Mouse (Mus musculus): Measurements from ENCODE around the gene Pik3r5. TPM values are rescaled to one million over a fixed set of nuclear protein-coding genes. Genes with fewer than 3 reads are reported as not detected.
A peak's percentile ranks its signal among the peaks of the same experiment; 100 is the strongest.

Pik3r5 gene
- polyA plus RNA-seq, 1 experiment from 2014 or later, result 0.21 TPM

DNA sequence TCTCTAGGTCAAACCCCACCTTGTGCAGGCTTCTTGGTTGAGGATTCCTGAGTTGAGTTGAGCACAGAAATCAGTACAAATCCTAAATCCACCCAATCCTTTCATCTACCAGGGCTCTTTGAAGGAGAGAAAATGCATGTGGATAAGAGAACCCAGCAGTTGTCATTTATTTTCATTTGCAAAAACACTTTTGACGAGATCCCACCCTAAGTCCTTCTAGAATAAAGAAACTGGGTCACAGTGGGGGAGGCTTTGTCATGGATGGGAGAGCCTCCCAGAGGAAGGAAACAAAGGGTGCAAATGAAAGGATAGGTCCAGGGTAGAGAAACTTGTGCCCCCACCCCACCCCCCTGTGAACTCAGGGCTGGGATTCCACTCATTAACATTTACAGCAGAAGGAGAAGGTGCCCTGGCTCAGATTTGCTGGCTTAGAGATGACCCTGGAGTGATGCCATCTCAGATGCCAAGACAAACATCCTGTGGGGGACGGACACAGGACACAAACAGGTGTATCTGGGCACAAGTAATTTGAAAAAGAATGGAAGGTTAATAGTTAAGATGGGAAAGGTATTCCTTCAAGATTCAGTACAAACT, 37.9 kb upstream of the Pik3r5 start:
- no peaks in the 10 kb centered on the region for H3K4me1 ChIP-seq (replicated peaks; ENCODE audit: insufficient read depth, low read length)
- DNase-seq (ENCODE audit: low spot score), result no peak

DNA sequence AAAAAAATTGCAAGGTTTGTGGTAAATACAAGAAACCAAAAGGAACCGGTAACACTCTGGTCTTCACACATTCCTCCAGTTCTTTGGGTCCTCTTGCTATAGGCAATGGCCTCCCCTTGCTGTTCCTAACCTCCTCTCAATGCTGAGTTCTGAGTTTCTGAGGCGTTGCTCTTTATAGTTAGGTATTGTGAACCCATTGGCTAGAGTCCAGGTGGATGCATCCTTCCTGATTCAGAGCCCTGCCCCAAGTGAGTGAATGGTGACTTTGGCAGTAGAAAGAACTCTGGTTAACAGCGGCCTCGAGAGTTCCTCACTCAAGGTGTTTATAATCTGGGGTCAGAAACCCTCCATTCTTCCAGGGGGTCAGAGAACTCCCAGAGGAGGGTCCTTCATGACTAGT, 37.2 kb upstream of the Pik3r5 start:
- peaks cover 32% of the 10 kb centered on the region for H3K27me3 ChIP-seq (ENCODE audit: insufficient read depth, low read length)
- H3K4me3 ChIP-seq (replicated peaks; ENCODE audit: low read depth, low read length), result no peak overlapping the region
- H3K9ac ChIP-seq (ENCODE audit: low read depth, low read length), result no peak overlapping the region
- no peak overlapping the region for H3K4me2 ChIP-seq (ENCODE audit: low read length)
- no peaks in the 10 kb centered on the region for H3K36me3 ChIP-seq (ENCODE audit: insufficient read depth, low read length)
- WGBS, result 60% methylated on average over 4 of the region's 4 CpGs
- no peak for ATAC-seq (replicated peaks; ENCODE audit: low FRiP score, low read depth)
- 0 out of 2 replicates have a peak, but pooled peaks cover 5% of the 10 kb centered on the region for H3K4me1 ChIP-seq (replicated peaks; ENCODE audit: insufficient read depth, low read length)
- no peak for TF ChIP-seq CTCF (IDR thresholded peaks at IDR 0.05; ENCODE audit: low read depth)
- no peak for DNase-seq (ENCODE audit: low spot score)
- no peak overlapping the region for H3K27ac ChIP-seq
- H3K9me3 ChIP-seq (replicated peaks; ENCODE audit: low read length), result no peaks in the 10 kb centered on the region

More for the DNA sequence above, 37.9 kb upstream of the Pik3r5 start:
- Histone ChIP-seq H3K27me3 (ENCODE audit: insufficient read depth, low read length) (peaks cover 27% of the 10 kb centered on the region), H3K36me3 (ENCODE audit: insufficient read depth, low read length) (no peaks in the 10 kb centered on the region), H3K9me3 (replicated peaks; ENCODE audit: low read length) (no peaks in the 10 kb centered on the region), H3K9ac (ENCODE audit: low read depth, low read length) (no peak overlapping the region), H3K4me3 (replicated peaks; ENCODE audit: low read depth, low read length) (no peak overlapping the region), H3K4me2 (ENCODE audit: low read length) (no peak overlapping the region), H3K27ac (no peak overlapping the region)
- no peak for ATAC-seq (replicated peaks; ENCODE audit: low FRiP score, low read depth)
- 59% methylated on average over 2 of the region's 2 CpGs for WGBS
- no peak for TF ChIP-seq CTCF (IDR thresholded peaks at IDR 0.05; ENCODE audit: low read depth)

DNA sequence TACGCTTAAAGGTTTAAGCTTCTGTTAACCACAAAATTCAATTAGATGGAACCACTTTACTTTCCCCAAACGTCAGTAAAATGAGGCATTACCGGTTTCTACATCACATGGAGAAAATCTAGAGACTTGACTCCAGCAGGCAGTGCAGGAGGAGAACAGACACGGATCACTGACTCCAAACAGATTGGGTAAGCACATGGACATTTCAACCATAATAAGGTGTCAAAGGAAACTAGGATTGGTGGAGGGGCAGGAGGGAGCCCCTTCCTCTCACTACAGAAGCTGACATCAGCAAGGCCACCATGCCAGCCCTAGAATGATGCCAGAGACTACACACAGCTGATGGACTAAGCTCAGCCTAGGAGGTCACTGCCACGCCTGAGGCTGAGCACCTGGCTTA, 36.4 kb upstream of the Pik3r5 start:
- WGBS, result 53% methylated on average over 5 of the region's 5 CpGs
- no peak for TF ChIP-seq CTCF (IDR thresholded peaks at IDR 0.05; ENCODE audit: low read depth)
- no peak for DNase-seq (ENCODE audit: low spot score)

DNA sequence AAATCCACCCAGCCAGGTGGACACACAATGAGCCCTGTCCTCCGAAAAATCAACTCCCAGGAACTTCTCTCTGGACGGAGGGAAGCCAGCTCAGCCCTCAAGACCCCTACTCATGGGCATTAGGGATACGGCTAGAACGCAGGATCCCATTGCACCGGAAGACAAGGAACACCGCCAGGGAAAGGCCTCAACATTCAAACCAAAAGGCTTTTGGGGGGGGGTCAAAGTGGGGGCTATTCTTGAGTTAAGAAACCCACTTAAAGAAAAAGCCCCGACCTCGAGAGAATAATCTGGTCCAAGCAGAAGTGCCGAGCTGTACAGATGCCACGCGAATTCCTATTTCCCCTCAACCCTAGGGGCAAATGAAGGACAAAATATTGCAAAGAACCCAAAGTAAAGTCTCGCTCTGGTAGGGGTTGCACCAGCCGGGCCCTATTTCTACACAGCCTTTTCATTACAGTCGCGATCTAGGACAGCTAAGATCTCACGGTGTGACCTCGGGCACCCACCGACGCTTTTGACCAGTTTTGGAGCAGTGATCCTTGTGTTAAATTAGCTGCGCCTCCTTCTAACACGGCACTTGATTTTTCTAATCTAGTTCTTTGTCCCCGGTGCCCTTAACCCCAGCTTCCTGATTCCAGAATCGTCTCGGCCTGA, 32.9 kb upstream of the Pik3r5 start:
- 26% methylated on average over 24 of the region's 24 CpGs for WGBS
- ATAC-seq (replicated peaks; ENCODE audit: low FRiP score, low read depth), result no peak
- Histone ChIP-seq H3K27ac (no peak overlapping the region), H3K9ac (ENCODE audit: low read depth, low read length) (0 out of 2 replicates have a peak overlapping the region, but pooled peaks have one; percentile 52), H3K4me2 (ENCODE audit: low read length) (peak overlapping the region; percentile 89), H3K4me1 (replicated peaks; ENCODE audit: insufficient read depth, low read length) (peaks cover 6% of the 10 kb centered on the region; the same call in 1 of the 2 replicates), H3K27me3 (ENCODE audit: insufficient read depth, low read length) (peaks cover 24% of the 10 kb centered on the region), H3K36me3 (ENCODE audit: insufficient read depth, low read length) (no peaks in the 10 kb centered on the region), H3K4me3 (replicated peaks; ENCODE audit: low read depth, low read length) (peak overlapping the region; percentile 39), H3K9me3 (replicated peaks; ENCODE audit: low read length) (no peaks in the 10 kb centered on the region)
- TF ChIP-seq CTCF (IDR thresholded peaks at IDR 0.05; ENCODE audit: low read depth), result no peak
- DNase-seq (ENCODE audit: low spot score), result no peak

More for the DNA sequence above, 36.4 kb upstream of the Pik3r5 start:
- H3K9ac ChIP-seq (ENCODE audit: low read depth, low read length), result no peak overlapping the region
- H3K27ac ChIP-seq, result no peak overlapping the region
- ATAC-seq (replicated peaks; ENCODE audit: low FRiP score, low read depth), result no peak
- no peak overlapping the region for H3K4me2 ChIP-seq (ENCODE audit: low read length)
- H3K4me1 ChIP-seq (replicated peaks; ENCODE audit: insufficient read depth, low read length), result peaks cover 6% of the 10 kb centered on the region; the same call in 1 of the 2 replicates
- H3K36me3 ChIP-seq (ENCODE audit: insufficient read depth, low read length), result no peaks in the 10 kb centered on the region
- H3K9me3 ChIP-seq (replicated peaks; ENCODE audit: low read length), result no peaks in the 10 kb centered on the region
- peaks cover 31% of the 10 kb centered on the region for H3K27me3 ChIP-seq (ENCODE audit: insufficient read depth, low read length)
- H3K4me3 ChIP-seq (replicated peaks; ENCODE audit: low read depth, low read length), result no peak overlapping the region

DNA sequence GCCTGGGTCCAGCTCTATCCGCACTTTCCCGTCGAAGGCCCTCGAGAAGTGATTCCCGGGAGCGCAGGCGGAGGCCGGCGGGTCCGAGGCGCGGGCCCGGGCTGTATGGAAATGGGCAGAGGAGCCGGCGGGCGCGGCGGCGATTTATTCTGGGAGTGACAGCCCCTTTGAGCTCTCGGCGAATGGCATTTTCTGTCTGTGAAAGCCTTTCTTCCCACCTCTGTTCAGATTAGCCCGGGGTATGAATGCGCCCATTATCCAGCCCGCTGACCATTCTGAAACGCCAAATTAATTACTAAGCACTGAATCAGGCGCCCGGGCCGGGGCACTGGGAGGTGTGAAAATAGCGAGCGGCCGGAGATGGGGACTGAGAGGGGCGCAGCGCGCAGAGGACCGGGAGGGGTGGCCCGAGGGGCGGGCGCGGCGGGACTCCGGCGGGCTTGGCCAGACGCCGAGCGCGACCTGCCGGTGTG, 32.3 kb upstream of the Pik3r5 start:
- Histone ChIP-seq H3K36me3 (ENCODE audit: insufficient read depth, low read length) (no peaks in the 10 kb centered on the region), H3K27ac (no peak overlapping the region), H3K9me3 (replicated peaks; ENCODE audit: low read length) (no peaks in the 10 kb centered on the region), H3K4me2 (ENCODE audit: low read length) (peak overlapping the region; percentile 89), H3K4me3 (replicated peaks; ENCODE audit: low read depth, low read length) (peak overlapping the region; percentile 39), H3K4me1 (replicated peaks; ENCODE audit: insufficient read depth, low read length) (peaks cover 6% of the 10 kb centered on the region; the same call in 1 of the 2 replicates), H3K9ac (ENCODE audit: low read depth, low read length) (peak overlapping the region; percentile 52), H3K27me3 (ENCODE audit: insufficient read depth, low read length) (peaks cover 24% of the 10 kb centered on the region)
- no peak for TF ChIP-seq CTCF (IDR thresholded peaks at IDR 0.05; ENCODE audit: low read depth)
- under 1% methylated on average over 40 of the region's 47 CpGs for WGBS
- no peak; the same call in 1 of the 2 replicates for ATAC-seq (replicated peaks; ENCODE audit: low FRiP score, low read depth)
- DNase-seq (ENCODE audit: low spot score), result no peak

DNA sequence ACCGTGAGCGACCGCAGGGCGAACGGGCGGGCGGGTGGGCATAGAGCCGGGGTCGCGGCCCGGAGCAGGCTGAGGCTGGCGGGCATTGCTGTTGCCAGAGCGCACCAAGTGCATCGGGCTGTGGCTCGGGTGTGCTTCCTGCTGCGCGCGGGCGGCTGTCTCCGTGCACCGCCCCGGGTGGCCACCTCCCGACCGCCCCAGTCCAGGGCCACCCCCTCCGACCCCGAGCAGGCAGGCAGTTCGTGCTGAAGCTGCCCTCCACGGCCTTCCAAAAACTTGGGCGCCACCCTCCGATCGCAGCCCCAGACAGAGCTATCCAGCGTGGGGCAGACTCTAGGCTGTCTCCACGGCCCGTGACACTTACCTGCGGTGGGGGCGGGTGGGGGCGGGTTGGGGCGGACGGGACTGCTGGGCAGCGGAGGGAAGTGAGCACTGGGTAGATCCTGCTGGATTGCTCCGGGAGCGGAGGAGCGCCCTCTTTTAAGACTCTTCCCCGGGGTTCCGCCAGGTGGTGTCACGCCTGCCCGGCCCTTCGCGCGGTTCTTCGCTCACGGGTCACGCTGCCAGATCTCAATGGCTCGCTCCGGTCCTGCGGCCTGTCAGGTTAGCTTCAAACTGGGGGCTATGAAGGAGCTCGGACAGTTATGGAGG, 31.8 kb upstream of the Pik3r5 start:
- Histone ChIP-seq H3K4me2 (ENCODE audit: low read length) (peak overlapping the region; percentile 89), H3K9ac (ENCODE audit: low read depth, low read length) (peak overlapping the region; percentile 52), H3K36me3 (ENCODE audit: insufficient read depth, low read length) (no peaks in the 10 kb centered on the region), H3K4me3 (replicated peaks; ENCODE audit: low read depth, low read length) (peak overlapping the region; percentile 39), H3K27ac (no peak overlapping the region), H3K9me3 (replicated peaks; ENCODE audit: low read length) (no peaks in the 10 kb centered on the region), H3K27me3 (ENCODE audit: insufficient read depth, low read length) (peaks cover 24% of the 10 kb centered on the region), H3K4me1 (replicated peaks; ENCODE audit: insufficient read depth, low read length) (peaks cover 6% of the 10 kb centered on the region; the same call in 1 of the 2 replicates)
- ATAC-seq (replicated peaks; ENCODE audit: low FRiP score, low read depth) (peak; percentile 81), DNase-seq (ENCODE audit: low spot score) (peak; percentile 67)
- under 1% methylated on average over 50 of the region's 57 CpGs for WGBS
- TF ChIP-seq CTCF (IDR thresholded peaks at IDR 0.05; ENCODE audit: low read depth), result peak; percentile 46

All from kidney, postnatal 0 days (tissue).